Mouse (Mus musculus) 3134 (cell line): ENCODE data around the gene Gls2.
"Not testable (repeated sequence)": the region's sequence is repeated elsewhere in the genome, so short reads cannot be mapped to it uniquely, and the experiment has no call there.

Experiments used
- DNase-seq: peaks from one replicate; pipeline ENCODE4 v3.0.0-alpha.2; 2011; ENCODE audit warnings: low spot score; ENCODE audit not compliant: insufficient read length; ENCODE audit errors: extremely low read depth

Gene Gls2

GRCm38 (mm10) chr10:128194024-128194550, at the start of gene Gls2:
Gene Gls2 (plus strand): TSS chr10:128194457.
- DNase-seq = peak; percentile 95

GRCm38 (mm10) chr10:128144961-128145360, 49.3 kb upstream of the Gls2 start:
- no peak for DNase-seq

- no peak for DNase-seq
Observed at GRCm38 (mm10) chr10:128148789-128149365, 45.4 kb upstream of the Gls2 start.

- peak; percentile 72 for DNase-seq
Observed at GRCm38 (mm10) chr10:128149592-128149991, 44.7 kb upstream of the Gls2 start.

- peak; percentile 69 for DNase-seq
Observed at GRCm38 (mm10) chr10:128150941-128151340, 43.3 kb upstream of the Gls2 start.

- DNase-seq = no peak
Observed at GRCm38 (mm10) chr10:128153978-128154377, 40.3 kb upstream of the Gls2 start.

GRCm38 (mm10) chr10:128165726-128166125, 28.5 kb upstream of the Gls2 start:
- not testable (repeated sequence) for DNase-seq

- peak; percentile 23 for DNase-seq
Observed at GRCm38 (mm10) chr10:128167091-128167490, 27.2 kb upstream of the Gls2 start.

- not testable (repeated sequence) for DNase-seq
Observed at GRCm38 (mm10) chr10:128171348-128171747, 22.9 kb upstream of the Gls2 start.

GRCm38 (mm10) chr10:128175302-128175701, 19.0 kb upstream of the Gls2 start:
- DNase-seq = no peak

- peak; percentile 83 for DNase-seq
Observed at GRCm38 (mm10) chr10:128175996-128176755, 18.1 kb upstream of the Gls2 start.

- DNase-seq = no peak
Observed at GRCm38 (mm10) chr10:128177316-128177715, 16.9 kb upstream of the Gls2 start.

- no peak for DNase-seq
Observed at GRCm38 (mm10) chr10:128179989-128180388, 14.3 kb upstream of the Gls2 start, which contains the start of gene Rbms2. Gene Rbms2 (minus strand): TSS chr10:128180297.

- DNase-seq = peak; percentile 39
Observed at GRCm38 (mm10) chr10:128184296-128184695, 10.0 kb upstream of the Gls2 start.

GRCm38 (mm10) chr10:128185277-128185940, 8.8 kb upstream of the Gls2 start:
- DNase-seq = peak; percentile 72

- DNase-seq = peak; percentile 82
Observed at GRCm38 (mm10) chr10:128185959-128186358, 8.3 kb upstream of the Gls2 start.

GRCm38 (mm10) chr10:128187181-128187605, 7.1 kb upstream of the Gls2 start:
- DNase-seq = no peak

- DNase-seq = no peak
Observed at GRCm38 (mm10) chr10:128188242-128188877, 5.9 kb upstream of the Gls2 start.

- no peak for DNase-seq
Observed at GRCm38 (mm10) chr10:128191472-128191871, 2.8 kb upstream of the Gls2 start.

GRCm38 (mm10) chr10:128192030-128192766, 2.1 kb upstream of the Gls2 start:
- DNase-seq = not testable (repeated sequence)
